Mouse (Mus musculus) hematopoietic stem cell, adult 5-6 weeks (primary cell): ENCODE results near the gene Trip4. TPM values are rescaled to one million over a fixed set of nuclear protein-coding genes. Genes with fewer than 3 reads are reported as not detected.

Experiments used
- ATAC-seq, 2 experiments: fragments of 125-278 bp in 1 of 2; replicated peaks in 1 of 2; 2 replicates each; pipeline ENCODE4 v1.8.0; 2016 to 2017; ENCODE audit warnings: inconsistent platforms in 2 of 2, mild to moderate bottlenecking in 2 of 2, moderate number of reproducible peaks in 2 of 2, low read depth in 1 of 2, moderate TSS enrichment in 1 of 2; ENCODE audit not compliant: low FRiP score in 2 of 2, poor library complexity in 2 of 2, severe bottlenecking in 2 of 2, insufficient read depth in 1 of 2, low TSS enrichment in 1 of 2
- total RNA-seq: library from RNA; stranded (forward); fragments of 172-1452, 232-1000 nt; gene quantifications from 2 replicates; pipeline ENCODE4 v1.2.3, GENCODE M21; 2017

Gene Trip4
- 24.4 and 24.5 TPM in 2 replicates for total RNA-seq

- peak; percentile 95 to 99 for ATAC-seq
Observed at GRCm38 (mm10) chr9:65908394-65909300, at the start of gene Trip4, which contains the start of gene Csnk1g1. Gene Trip4, minus strand, starts transcription at chr9:65908794. Gene Csnk1g1, plus strand, starts transcription at chr9:65908924.

- no peak for ATAC-seq
Observed at GRCm38 (mm10) chr9:65951082-65951587, 42.5 kb upstream of the Trip4 start.

GRCm38 (mm10) chr9:65937566-65937965, 29.0 kb upstream of the Trip4 start:
- ATAC-seq: no peak

GRCm38 (mm10) chr9:65929826-65930225, 21.2 kb upstream of the Trip4 start:
- ATAC-seq: no peak

GRCm38 (mm10) chr9:65928456-65928855, 19.9 kb upstream of the Trip4 start:
- no peak for ATAC-seq

- ATAC-seq: no peak
Observed at GRCm38 (mm10) chr9:65917015-65917414, 8.4 kb upstream of the Trip4 start.

- no peak for ATAC-seq
Observed at GRCm38 (mm10) chr9:65913976-65914375, 5.4 kb upstream of the Trip4 start.

GRCm38 (mm10) chr9:65909837-65910236, 1.2 kb upstream of the Trip4 start:
- no peak for ATAC-seq

- peak; percentile 50 to 69 for ATAC-seq
Observed at GRCm38 (mm10) chr9:65909301-65909801, 757 bp upstream of the Trip4 start.

GRCm38 (mm10) chr9:65903419-65903818, 5.2 kb downstream of the Trip4 start:
- no peak for ATAC-seq

GRCm38 (mm10) chr9:65902879-65903278, 5.7 kb downstream of the Trip4 start:
- no peak for ATAC-seq

- ATAC-seq: no peak
Observed at GRCm38 (mm10) chr9:65896977-65897376, 11.6 kb downstream of the Trip4 start.

- no peak for ATAC-seq
Observed at GRCm38 (mm10) chr9:65891126-65891525, 17.5 kb downstream of the Trip4 start.

- ATAC-seq: peak; percentile 92 to 99
Observed at GRCm38 (mm10) chr9:65890143-65890628, 18.4 kb downstream of the Trip4 start, which contains the start of gene Pclaf. Gene Pclaf, plus strand, starts transcription at chr9:65890237.

GRCm38 (mm10) chr9:65884564-65885315, 23.9 kb downstream of the Trip4 start:
- peak; percentile 100 for ATAC-seq

GRCm38 (mm10) chr9:65859656-65860055, 48.9 kb downstream of the Trip4 start:
- no peak for ATAC-seq

- no peak for ATAC-seq
Observed at GRCm38 (mm10) chr9:65850203-65850602, 58.4 kb downstream of the Trip4 start.
